Mouse (Mus musculus) hindbrain, embryonic 16.5 days (tissue): ENCODE results near the gene Fhod1. TPM values are rescaled to one million over a fixed set of nuclear protein-coding genes. Genes with fewer than 3 reads are reported as not detected.

Experiments used
- ATAC-seq: fragments of 200-750 bp; cut with Nextera tagmentation; 2 replicates; pipeline ENCODE4 v1.8.0; 2017; ENCODE audit warnings: moderate TSS enrichment, moderate library complexity
- H3K27ac ChIP-seq: fragments of 300-500 bp; sonication (generic); 2 replicates; pipeline ENCODE4 v1.5.1; 2014; ENCODE audit warnings: low read depth, mild to moderate bottlenecking, control low read depth, low read length, moderate library complexity
- H3K27me3 ChIP-seq: fragments of 300-500 bp; sonication (generic); replicated peaks from 2 replicates; pipeline ENCODE4 v1.6.1; 2014; ENCODE audit warnings: low read length; ENCODE audit not compliant: control insufficient read depth, insufficient read depth
- H3K36me3 ChIP-seq: fragments of 300-500 bp; sonication (generic); 2 replicates; pipeline ENCODE4 v1.6.1; 2014; ENCODE audit warnings: mild to moderate bottlenecking, low read length, moderate library complexity, mixed read lengths; ENCODE audit not compliant: control insufficient read depth, insufficient read depth
- H3K4me1 ChIP-seq: fragments of 300-500 bp; sonication (generic); 2 replicates; pipeline ENCODE4 v1.6.1; 2014; ENCODE audit warnings: low read depth, low read length; ENCODE audit not compliant: control insufficient read depth, insufficient read depth
- H3K4me2 ChIP-seq: fragments of 300-500 bp; sonication (generic); 2 replicates; pipeline ENCODE4 v1.6.1; 2014; ENCODE audit warnings: mild to moderate bottlenecking, low read length, control low read depth, moderate library complexity
- H3K4me3 ChIP-seq: fragments of 300-500 bp; sonication (generic); 2 replicates; pipeline ENCODE4 v1.5.1; 2014; ENCODE audit warnings: mild to moderate bottlenecking, low read length, control low read depth, moderate library complexity
- H3K9ac ChIP-seq: fragments of 300-500 bp; sonication (generic); 2 replicates; pipeline ENCODE4 v1.6.1; 2014; ENCODE audit warnings: low read depth, mild to moderate bottlenecking, control low read depth, low read length, moderate library complexity
- H3K9me3 ChIP-seq: fragments of 300-500 bp; sonication (generic); 2 replicates; pipeline ENCODE4 v1.6.1; 2014; ENCODE audit warnings: mild to moderate bottlenecking, low read length, moderate library complexity; ENCODE audit not compliant: control insufficient read depth
- WGBS: fragments of 180-500 bp; shearing (Covaris S2); extraction: QIAGEN DNeasy Blood & Tissue Kit; methylation state at CpG from one replicate; pipeline ENCODE4 v1.1.7; 2014; 5-methylcytosine and 5-hydroxymethylcytosine counted together
- polyA plus RNA-seq: library from polyadenylated mRNA; unstranded; fragments of >200 nt; fragmentation: Nextera tagmentation; extraction: Ambion mirVana; gene quantifications from 2 replicates; pipeline ENCODE4 v1.2.1, GENCODE M21; 2015

The Fhod1 gene
- polyA plus RNA-seq, 1 experiment from 2014 or later: 0.93 TPM

- Histone ChIP-seq H3K9me3 (no peaks in the 10 kb centered on the region), H3K27ac (0 out of 2 replicates have a peak overlapping the region, but pooled peaks have one; percentile 6), H3K9ac (no peak overlapping the region), H3K27me3 (no peaks in the 10 kb centered on the region), H3K36me3 (no peaks in the 10 kb centered on the region), H3K4me2 (no peak overlapping the region), H3K4me3 (no peak overlapping the region), H3K4me1 (peaks cover 2% of the 10 kb centered on the region)
- no peak for ATAC-seq
- WGBS: 37% methylated on average over 8 of the region's 8 CpGs
Observed at GRCm38 (mm10) chr8:105341399-105341798, 6.4 kb downstream of the Fhod1 start.

- no peaks in the 10 kb centered on the region for H3K27me3 ChIP-seq
- 86% methylated on average over 6 of the region's 6 CpGs for WGBS
- no peak overlapping the region for H3K4me2 ChIP-seq
- H3K36me3 ChIP-seq: no peaks in the 10 kb centered on the region
- no peaks in the 10 kb centered on the region for H3K9me3 ChIP-seq
- H3K4me3 ChIP-seq: no peak overlapping the region
- no peak for ATAC-seq
- no peak overlapping the region for H3K27ac ChIP-seq
- H3K9ac ChIP-seq: no peak overlapping the region
- H3K4me1 ChIP-seq: no peaks in the 10 kb centered on the region
Observed at GRCm38 (mm10) chr8:105339886-105340635, 7.7 kb downstream of the Fhod1 start.

DNA sequence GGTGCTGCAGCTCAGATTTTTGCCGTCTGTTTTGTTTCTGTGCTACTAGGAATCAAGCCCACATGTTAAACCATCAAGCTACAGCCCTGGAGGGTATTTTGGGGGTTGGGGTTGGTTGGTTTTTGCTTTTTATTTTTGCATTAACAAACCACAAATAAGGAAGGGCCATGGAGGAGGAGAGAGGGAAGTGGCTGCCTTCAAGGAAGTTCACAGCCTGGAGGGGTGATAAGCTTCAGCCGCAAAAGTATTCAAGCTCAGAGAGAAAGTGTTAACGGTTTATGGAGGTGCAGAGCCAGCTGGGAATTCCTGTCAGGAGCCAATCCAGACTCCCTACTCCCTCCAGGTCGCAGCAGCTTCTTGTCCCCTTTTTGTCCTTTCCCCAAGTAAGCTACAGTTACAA is 8.8 kb downstream of the Fhod1 start:
- 60% methylated on average over 4 of the region's 4 CpGs for WGBS
- Histone ChIP-seq H3K4me1 (no peaks in the 10 kb centered on the region), H3K27me3 (no peaks in the 10 kb centered on the region), H3K27ac (no peak overlapping the region), H3K4me2 (no peak overlapping the region), H3K36me3 (no peaks in the 10 kb centered on the region), H3K4me3 (no peak overlapping the region), H3K9ac (no peak overlapping the region), H3K9me3 (no peaks in the 10 kb centered on the region)
- ATAC-seq: no peak

DNA sequence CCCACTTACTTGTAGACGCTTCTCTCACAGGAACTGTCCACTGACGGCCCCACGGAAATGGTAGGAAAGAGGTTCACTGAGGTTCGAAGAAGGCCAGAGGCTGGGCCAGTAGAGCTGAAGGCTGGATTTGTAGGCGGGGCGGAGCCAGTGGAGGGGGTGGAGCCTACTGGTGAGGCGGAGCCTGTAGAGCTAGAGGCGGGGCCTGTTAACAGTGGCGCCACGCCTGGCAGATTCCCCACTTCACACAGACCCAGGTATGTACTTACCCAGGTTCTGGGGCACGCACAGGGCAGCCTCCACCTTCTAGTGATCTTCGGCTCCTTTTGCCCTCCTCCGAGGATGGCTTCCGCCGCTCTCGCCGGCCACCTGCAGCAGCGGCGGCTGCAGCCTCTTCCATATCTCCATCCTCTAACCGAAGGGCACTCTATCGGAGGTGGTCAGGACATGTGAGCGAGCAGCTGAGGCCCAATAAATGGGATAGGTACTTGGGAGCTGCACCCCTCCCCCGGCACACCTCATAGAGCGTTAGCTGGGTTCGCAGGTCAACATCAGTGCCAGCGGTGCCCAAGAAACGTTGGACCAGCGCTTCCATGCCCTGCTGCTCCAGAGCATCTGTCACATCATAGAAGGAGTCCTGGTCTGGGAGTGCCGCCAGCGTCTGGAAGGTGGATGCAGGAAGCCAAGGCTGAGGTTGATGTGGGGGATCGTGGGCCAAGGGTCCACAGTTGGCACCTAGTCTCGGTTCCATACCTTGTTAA is 11.2 kb downstream of the Fhod1 start:
- Histone ChIP-seq H3K27me3 (no peaks in the 10 kb centered on the region), H3K9ac (no peak overlapping the region), H3K36me3 (0 out of 2 replicates have a peak, but pooled peaks cover 3% of the 10 kb centered on the region), H3K27ac (no peak overlapping the region), H3K9me3 (no peaks in the 10 kb centered on the region), H3K4me1 (no peaks in the 10 kb centered on the region), H3K4me3 (peak overlapping the region; percentile 13; the same call in 1 of the 2 replicates), H3K4me2 (peak overlapping the region; percentile 22; the same call in 1 of the 2 replicates)
- WGBS: 55% methylated on average over 32 of the region's 32 CpGs
- ATAC-seq: peak; percentile 30

DNA sequence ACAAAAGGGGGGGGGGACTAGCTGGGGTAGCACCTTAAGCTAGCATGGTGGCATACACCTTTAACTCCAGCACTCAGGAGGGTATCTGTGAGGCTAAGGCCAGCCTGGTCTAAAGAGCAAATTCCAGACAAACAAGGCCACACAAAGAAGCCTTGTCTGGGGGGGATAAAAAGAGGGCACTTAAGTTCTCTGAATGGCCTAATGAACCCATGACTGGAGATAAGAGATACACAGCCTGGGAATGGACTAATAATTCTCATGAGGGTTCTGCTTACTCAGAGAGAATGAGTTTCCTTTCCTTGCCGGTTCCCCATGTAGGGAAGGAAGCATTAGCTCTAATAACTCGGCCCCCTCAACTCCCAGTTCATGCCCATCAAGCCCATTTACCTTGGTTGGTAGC is 15.2 kb downstream of the Fhod1 start:
- H3K4me1 ChIP-seq: peaks cover under 1% of the 10 kb centered on the region
- peaks cover 22% of the 10 kb centered on the region for H3K36me3 ChIP-seq
- no peaks in the 10 kb centered on the region for H3K9me3 ChIP-seq
- no peak overlapping the region for H3K9ac ChIP-seq
- no peak for ATAC-seq
- H3K4me3 ChIP-seq: no peak overlapping the region
- H3K27ac ChIP-seq: no peak overlapping the region
- no peak overlapping the region for H3K4me2 ChIP-seq
- H3K27me3 ChIP-seq: no peaks in the 10 kb centered on the region
- WGBS: 72% methylated on average over 2 of the region's 2 CpGs

DNA sequence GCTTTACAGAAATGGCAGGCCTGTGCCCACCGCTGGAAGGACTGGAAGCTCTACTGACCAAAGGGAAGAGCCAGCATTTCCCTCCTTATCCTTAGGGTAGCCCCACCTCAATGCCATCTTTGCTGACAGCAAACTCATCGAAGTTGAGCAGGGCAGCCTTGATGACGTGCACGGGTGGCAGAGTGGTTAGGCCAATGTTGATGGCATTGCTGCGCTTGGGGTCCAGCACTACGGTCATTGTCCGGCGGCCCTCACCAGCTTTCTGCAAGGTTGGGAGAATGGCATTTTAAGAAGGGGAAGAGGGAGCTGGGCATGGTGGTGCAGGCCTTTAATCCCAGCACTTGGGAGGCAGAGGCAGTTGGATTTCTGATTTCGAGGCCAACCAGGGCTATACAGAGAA is 15.8 kb downstream of the Fhod1 start:
- WGBS: 98% methylated on average over 9 of the region's 9 CpGs
- no peaks in the 10 kb centered on the region for H3K9me3 ChIP-seq
- H3K27me3 ChIP-seq: no peaks in the 10 kb centered on the region
- H3K4me3 ChIP-seq: no peak overlapping the region
- H3K36me3 ChIP-seq: peaks cover 22% of the 10 kb centered on the region
- H3K4me1 ChIP-seq: peaks cover 7% of the 10 kb centered on the region
- ATAC-seq: no peak
- H3K9ac ChIP-seq: no peak overlapping the region
- H3K4me2 ChIP-seq: no peak overlapping the region
- H3K27ac ChIP-seq: no peak overlapping the region

DNA sequence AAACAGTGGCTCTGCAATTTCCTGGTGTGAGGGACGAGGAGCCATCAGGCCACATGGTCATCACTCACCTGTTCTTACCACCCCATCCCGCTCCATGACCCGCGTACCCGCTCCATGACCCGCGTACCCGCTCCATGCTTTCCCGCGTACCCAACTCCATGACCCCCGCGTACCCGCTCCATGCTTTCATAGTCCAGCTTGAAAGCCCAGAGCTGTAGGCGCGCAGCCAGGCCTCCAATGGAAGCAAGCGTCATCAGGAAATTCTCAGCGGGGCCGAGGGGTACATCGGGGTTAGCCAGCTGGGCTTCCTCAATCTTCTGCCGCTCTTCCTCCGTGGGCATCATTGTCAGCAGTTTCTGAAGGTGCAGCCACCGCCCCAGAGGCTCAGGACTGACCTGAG is 16.3 kb downstream of the Fhod1 start:
- ATAC-seq: no peak
- H3K36me3 ChIP-seq: peaks cover 22% of the 10 kb centered on the region
- 97% methylated on average over 22 of the region's 22 CpGs for WGBS

DNA sequence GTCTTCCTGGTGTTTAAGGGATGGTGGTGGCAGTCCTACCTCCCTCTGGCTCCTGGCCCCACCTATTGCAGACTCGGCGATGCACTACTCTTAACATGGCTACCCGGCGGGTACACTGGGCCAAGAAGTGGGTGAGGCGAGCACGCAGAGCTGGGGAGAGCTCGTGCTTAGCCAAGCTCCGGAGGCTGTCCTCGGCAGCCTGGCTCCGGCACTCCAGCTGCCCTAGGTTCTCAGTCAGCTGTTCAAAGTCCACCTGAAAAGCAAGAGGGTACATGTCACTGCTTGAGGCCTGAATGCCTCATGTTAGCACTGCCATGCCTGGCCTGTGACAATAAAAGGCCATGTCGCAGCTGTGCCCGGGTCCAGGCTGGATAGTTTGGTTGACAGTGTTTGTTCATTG is 17.4 kb downstream of the Fhod1 start:
- no peaks in the 10 kb centered on the region for H3K9me3 ChIP-seq
- WGBS: 94% methylated on average over 12 of the region's 12 CpGs
- H3K4me3 ChIP-seq: no peak overlapping the region
- no peak overlapping the region for H3K9ac ChIP-seq
- ATAC-seq: no peak
- H3K27ac ChIP-seq: no peak overlapping the region
- no peak overlapping the region for H3K4me2 ChIP-seq
- no peaks in the 10 kb centered on the region for H3K27me3 ChIP-seq
- peaks cover 22% of the 10 kb centered on the region for H3K36me3 ChIP-seq
- H3K4me1 ChIP-seq: peaks cover 10% of the 10 kb centered on the region

More for the DNA sequence above, 16.3 kb downstream of the Fhod1 start:
- no peak overlapping the region for H3K9ac ChIP-seq
- H3K4me2 ChIP-seq: no peak overlapping the region
- H3K27ac ChIP-seq: no peak overlapping the region
- no peak overlapping the region for H3K4me3 ChIP-seq
- no peaks in the 10 kb centered on the region for H3K9me3 ChIP-seq
- H3K4me1 ChIP-seq: peaks cover 9% of the 10 kb centered on the region
- no peaks in the 10 kb centered on the region for H3K27me3 ChIP-seq

DNA sequence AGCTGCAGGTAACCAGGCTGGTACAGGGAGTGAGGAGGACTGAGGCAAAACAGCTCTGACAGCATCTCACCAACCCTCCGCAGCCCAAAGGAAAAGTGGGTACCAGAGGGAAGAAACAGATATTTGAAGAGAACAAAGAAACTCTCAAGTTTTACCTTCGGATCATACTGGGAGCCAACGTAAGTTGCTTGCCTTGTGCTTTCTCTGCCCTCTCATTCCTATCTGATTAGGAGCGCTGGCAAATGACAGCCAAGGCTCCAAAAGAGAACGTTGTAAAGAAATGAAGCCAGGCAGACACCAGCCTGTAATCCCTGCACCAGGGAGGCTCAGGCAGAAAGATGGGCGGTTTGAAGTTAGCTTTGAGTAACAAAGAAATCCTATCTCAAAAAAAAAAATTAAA is 20.8 kb downstream of the Fhod1 start:
- WGBS: 48% methylated on average over 6 of the region's 6 CpGs
- no peaks in the 10 kb centered on the region for H3K27me3 ChIP-seq
- ATAC-seq: no peak
- H3K27ac ChIP-seq: 0 out of 2 replicates have a peak overlapping the region, but pooled peaks have one; percentile 13
- H3K9ac ChIP-seq: peak overlapping the region; percentile 86
- H3K4me3 ChIP-seq: peak overlapping the region; percentile 70
- peaks cover 20% of the 10 kb centered on the region for H3K4me1 ChIP-seq
- no peaks in the 10 kb centered on the region for H3K9me3 ChIP-seq
- peak overlapping the region; percentile 71 for H3K4me2 ChIP-seq
- H3K36me3 ChIP-seq: peaks cover 26% of the 10 kb centered on the region
